Mouse (Mus musculus): ENCODE measurements around the gene Ezr.
"Not testable (repeated sequence)": the region's sequence is repeated elsewhere in the genome, so short reads cannot be mapped to it uniquely, and the experiment has no call there.

- TF ChIP-seq POLR2A (IDR thresholded peaks at IDR 0.05; ENCODE audit: insufficient read depth, low read length); CTCF (IDR thresholded peaks at IDR 0.05; ENCODE audit: low read depth, low read length); EP300 (IDR thresholded peaks at IDR 0.05; ENCODE audit: insufficient read depth, low read depth, low read length): not testable (repeated sequence)
These were observed 93.2 kb downstream of the Ezr start for GRCm38 (mm10) chr17:6689344-6689743.

Data from ES-Bruce4 (cell line).